Mouse (Mus musculus): ENCODE measurements around the gene Dcx. TPM values are rescaled to one million over a fixed set of nuclear protein-coding genes. Genes with fewer than 3 reads are reported as not detected.

Gene Dcx
- polyA plus RNA-seq (2011; ENCODE audit: insufficient read length, low read depth, missing spikeins), result 0.12 TPM in 1 of 2 replicates, not detected in the other

DNA sequence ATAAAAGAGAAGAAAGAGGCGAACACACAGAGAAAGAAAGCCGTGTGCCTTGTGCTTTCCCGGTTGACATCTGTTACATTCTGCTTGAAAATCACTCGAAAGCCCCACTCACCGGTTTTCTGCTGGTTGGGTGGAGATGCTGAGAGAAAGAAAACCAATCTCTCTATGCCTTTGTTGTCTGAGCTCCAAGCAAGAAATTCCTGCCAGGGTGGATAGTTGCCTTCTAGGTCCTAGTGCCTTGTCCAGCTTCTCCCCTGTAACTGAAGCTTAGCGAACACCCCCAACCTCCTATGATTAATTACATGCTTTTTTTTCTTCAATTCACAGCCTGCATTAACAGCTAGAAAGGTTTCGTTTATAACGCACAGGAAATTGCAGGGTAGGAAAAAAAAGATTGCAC lies at the start of gene Dcx:
Gene Dcx (minus strand): TSS at position 354 of the 400 bp plus-strand sequence.
- no peak within 1 kb of the TSS for H3K4me3 ChIP-seq (ENCODE audit: insufficient read depth, low read length)
- no peak for TF ChIP-seq POLR2A (IDR thresholded peaks at IDR 0.05; ENCODE audit: low read depth, low read length)
- no peak for TF ChIP-seq CTCF (IDR thresholded peaks at IDR 0.05; ENCODE audit: borderline replicate concordance, insufficient read depth, low read length)
- H3K27ac ChIP-seq (ENCODE audit: insufficient read depth, low read length), result no peak within 1 kb of the TSS
- H3K4me1 ChIP-seq (ENCODE audit: control insufficient read depth, insufficient read depth, low read length), result no peaks in the 10 kb centered on the region

DNA sequence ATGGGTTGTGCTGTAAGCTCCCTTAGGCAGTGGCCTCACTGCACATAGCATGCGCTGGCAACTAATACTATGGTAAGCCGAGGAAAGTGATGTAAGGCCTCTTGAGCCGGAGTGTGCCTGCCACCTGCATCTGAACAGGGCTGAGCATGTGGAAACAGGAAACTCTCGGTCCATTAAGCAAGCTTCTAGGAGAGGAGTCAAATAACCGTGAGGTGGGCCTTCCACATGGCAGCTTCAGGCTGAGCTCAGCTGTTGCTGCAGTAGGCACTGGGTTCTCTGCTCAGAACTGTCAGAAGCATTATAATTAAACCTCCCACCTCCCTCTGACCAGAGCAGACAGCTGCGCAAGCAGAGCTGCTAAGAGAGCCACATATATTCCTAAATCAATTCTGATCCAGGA lies 33.1 kb upstream of the Dcx start:
- H3K4me1 ChIP-seq (ENCODE audit: control insufficient read depth, insufficient read depth, low read length), result no peaks in the 10 kb centered on the region

DNA sequence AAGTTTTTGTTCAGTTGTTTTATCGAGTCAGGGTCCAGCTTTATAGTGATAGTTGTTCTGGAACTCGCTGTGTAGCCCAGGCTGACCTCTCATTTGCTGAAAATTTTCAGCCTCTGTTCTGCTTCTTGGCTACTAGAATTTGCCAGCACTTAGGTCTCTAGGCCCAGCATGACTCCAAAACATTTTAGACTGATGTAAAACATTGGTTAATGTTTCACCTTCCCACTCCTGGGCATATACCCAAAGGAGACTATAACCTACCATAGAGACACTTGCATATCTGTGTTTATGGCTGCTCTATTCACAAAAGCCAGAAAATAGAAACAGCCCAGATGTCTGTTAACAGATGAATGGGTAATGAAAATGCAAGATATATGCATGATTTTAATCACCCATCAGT lies 560 bp upstream of the Dcx start:
- H3K4me1 ChIP-seq (ENCODE audit: control insufficient read depth, insufficient read depth, low read length), result no peaks in the 10 kb centered on the region
- TF ChIP-seq CTCF (IDR thresholded peaks at IDR 0.05; ENCODE audit: borderline replicate concordance, insufficient read depth, low read length) (no peak), POLR2A (IDR thresholded peaks at IDR 0.05; ENCODE audit: low read depth, low read length) (no peak)
- H3K4me3 ChIP-seq (ENCODE audit: insufficient read depth, low read length), result no peak overlapping the region
- H3K27ac ChIP-seq (ENCODE audit: insufficient read depth, low read length), result no peak overlapping the region

More for the DNA sequence above, 33.1 kb upstream of the Dcx start:
- H3K4me3 ChIP-seq (ENCODE audit: insufficient read depth, low read length), result no peak overlapping the region
- TF ChIP-seq CTCF (IDR thresholded peaks at IDR 0.05; ENCODE audit: borderline replicate concordance, insufficient read depth, low read length), result no peak
- no peak for TF ChIP-seq POLR2A (IDR thresholded peaks at IDR 0.05; ENCODE audit: low read depth, low read length)
- H3K27ac ChIP-seq (ENCODE audit: insufficient read depth, low read length), result no peak overlapping the region

DNA sequence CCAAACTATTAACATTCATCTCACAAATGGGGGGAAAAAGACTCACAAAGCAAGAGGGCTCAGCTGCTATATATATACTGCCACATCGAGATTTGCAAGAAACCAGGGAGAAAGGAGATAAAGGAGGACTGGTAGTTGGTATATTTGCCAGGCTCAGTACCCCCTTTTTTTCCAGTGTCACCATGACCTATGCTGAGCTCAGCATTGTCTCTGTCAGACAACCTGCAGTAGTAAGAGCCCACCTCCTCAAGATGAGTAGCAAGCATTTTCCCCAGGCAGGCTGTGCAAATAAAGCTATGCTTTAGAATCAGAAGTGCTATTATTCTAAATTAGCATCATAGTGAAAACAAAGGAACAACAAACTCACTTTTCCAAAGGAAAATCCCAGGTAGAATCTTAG lies 581 bp downstream of the Dcx start:
- TF ChIP-seq POLR2A (IDR thresholded peaks at IDR 0.05; ENCODE audit: low read depth, low read length) (no peak), CTCF (IDR thresholded peaks at IDR 0.05; ENCODE audit: borderline replicate concordance, insufficient read depth, low read length) (no peak)
- Histone ChIP-seq H3K27ac (ENCODE audit: insufficient read depth, low read length) (no peak overlapping the region), H3K4me1 (ENCODE audit: control insufficient read depth, insufficient read depth, low read length) (no peaks in the 10 kb centered on the region), H3K4me3 (ENCODE audit: insufficient read depth, low read length) (no peak overlapping the region)

DNA sequence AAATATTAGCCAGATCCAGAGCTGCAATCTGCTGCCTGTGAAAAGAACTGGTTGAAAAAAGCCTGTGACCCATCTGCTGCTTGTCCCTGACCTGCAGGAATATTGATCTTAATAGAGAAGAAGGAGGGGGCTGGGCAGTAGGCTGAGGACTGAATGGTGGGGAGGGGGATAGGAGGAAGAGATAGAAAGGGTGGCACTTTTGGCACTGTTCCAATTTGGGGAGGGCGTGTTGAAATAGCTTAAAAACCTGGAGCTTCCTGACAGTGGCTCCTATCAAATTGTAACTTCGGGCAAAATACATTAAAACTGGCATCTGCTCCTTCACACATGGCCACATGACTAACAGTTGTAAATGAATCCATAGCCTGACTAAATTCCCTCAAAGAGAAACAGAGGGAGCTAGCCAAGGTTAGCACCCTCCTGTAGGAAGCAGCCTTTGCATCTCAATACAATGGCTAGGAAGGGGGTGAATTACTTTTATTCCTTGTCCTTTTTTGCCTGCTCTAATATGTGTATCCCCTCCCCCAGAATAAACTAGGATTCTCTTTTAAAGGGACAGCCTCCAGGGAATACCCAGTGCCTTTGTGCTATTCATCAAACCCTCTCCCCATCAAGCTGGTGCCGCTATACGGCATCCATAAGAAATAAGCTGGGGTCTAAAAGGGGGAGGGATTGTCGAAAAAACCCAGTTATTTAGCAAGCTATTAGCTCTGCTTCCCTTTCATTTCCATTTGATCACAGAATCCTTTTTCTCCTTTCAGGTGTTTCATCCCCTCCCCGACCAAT lies 1.5 kb downstream of the Dcx start:
- TF ChIP-seq CTCF (IDR thresholded peaks at IDR 0.05; ENCODE audit: borderline replicate concordance, insufficient read depth, low read length) (no peak), POLR2A (IDR thresholded peaks at IDR 0.05; ENCODE audit: low read depth, low read length) (no peak)
- Histone ChIP-seq H3K27ac (ENCODE audit: insufficient read depth, low read length) (no peak overlapping the region), H3K4me1 (ENCODE audit: control insufficient read depth, insufficient read depth, low read length) (no peaks in the 10 kb centered on the region), H3K4me3 (ENCODE audit: insufficient read depth, low read length) (no peak overlapping the region)

DNA sequence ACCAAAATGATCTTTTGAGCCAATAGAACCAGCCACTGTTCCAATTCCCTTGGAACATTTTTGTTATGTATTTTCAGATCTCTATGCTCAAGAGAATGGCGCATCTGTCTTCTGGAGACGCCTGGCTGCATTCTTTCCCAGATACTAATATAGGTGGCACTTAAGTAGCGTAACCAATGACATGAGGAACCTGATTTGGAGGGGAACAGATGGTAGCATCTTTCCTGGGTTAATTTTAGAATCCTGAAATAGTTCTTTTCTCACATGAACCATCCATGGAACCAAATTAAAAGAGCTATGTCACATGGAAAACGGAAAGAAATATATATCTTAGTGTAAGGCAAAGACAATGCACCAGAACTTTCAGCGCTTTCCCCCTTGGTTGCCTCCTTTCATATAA lies 11.0 kb downstream of the Dcx start:
- TF ChIP-seq POLR2A (IDR thresholded peaks at IDR 0.05; ENCODE audit: low read depth, low read length) (no peak), CTCF (IDR thresholded peaks at IDR 0.05; ENCODE audit: borderline replicate concordance, insufficient read depth, low read length) (no peak)
- Histone ChIP-seq H3K4me1 (ENCODE audit: control insufficient read depth, insufficient read depth, low read length) (no peaks in the 10 kb centered on the region), H3K27ac (ENCODE audit: insufficient read depth, low read length) (no peak overlapping the region), H3K4me3 (ENCODE audit: insufficient read depth, low read length) (no peak overlapping the region)

DNA sequence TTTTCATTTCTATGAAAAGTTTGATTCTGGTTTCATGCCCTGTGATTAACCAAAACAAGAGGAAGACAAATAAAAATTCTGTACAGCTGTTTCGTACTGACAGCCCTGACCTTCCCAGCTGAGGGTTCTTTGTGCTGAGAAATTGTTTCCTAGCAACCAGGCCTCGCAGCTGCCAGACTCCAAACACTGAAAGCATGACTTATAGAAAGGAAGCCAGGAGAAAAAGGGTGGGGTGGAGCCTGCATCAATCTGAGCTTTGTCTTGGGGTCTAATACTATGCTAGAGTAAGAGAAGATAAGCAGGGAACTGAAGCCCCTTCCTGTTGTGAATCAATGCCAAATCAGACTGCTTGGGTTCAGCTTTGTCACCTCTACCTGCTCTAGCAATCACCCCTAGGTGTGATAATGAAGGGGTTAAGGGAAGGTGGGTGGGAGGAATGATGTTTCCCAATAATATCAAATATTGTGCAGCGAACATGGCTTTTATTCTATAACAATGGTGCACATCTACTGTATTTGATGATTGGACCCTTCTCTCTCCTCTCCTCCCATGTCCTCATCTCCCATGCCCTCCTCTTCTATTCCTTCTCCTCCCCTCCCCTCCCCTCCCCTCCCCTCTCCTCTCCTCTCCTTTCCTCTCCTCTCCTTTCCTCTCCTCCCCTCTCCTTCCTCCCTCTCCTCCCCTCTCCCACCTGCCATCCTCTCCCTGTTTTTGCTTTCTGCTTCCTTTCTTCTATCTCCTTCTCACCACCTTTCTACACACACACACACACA lies 26.2 kb downstream of the Dcx start:
- TF ChIP-seq CTCF (IDR thresholded peaks at IDR 0.05; ENCODE audit: borderline replicate concordance, insufficient read depth, low read length) (no peak), POLR2A (IDR thresholded peaks at IDR 0.05; ENCODE audit: low read depth, low read length) (no peak)
- H3K4me3 ChIP-seq (ENCODE audit: insufficient read depth, low read length), result no peak overlapping the region
- no peak overlapping the region for H3K27ac ChIP-seq (ENCODE audit: insufficient read depth, low read length)

DNA sequence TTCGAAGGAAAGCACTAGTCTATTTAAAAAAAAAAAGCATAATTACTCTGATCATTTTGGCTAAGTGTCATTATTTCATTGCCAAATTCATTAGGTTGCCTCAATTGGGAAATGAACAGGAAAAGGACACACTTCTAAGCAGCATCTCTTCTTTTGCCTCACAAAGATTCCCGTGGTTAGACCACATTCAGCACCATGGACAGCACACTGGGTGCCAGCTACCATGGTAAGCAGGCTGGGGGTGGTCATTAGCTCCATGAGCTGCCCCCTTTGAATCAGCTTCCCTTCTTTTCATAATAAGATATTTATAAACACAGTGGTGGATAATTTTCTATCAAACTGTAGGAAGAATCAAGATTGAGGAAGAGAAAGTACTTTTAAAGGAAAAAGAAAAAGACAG lies 28.4 kb downstream of the Dcx start:
- no peaks in the 10 kb centered on the region for H3K4me1 ChIP-seq (ENCODE audit: control insufficient read depth, insufficient read depth, low read length)
- no peak for TF ChIP-seq CTCF (IDR thresholded peaks at IDR 0.05; ENCODE audit: borderline replicate concordance, insufficient read depth, low read length)
- no peak for TF ChIP-seq POLR2A (IDR thresholded peaks at IDR 0.05; ENCODE audit: low read depth, low read length)
- no peak overlapping the region for H3K27ac ChIP-seq (ENCODE audit: insufficient read depth, low read length)
- no peak overlapping the region for H3K4me3 ChIP-seq (ENCODE audit: insufficient read depth, low read length)

More for the DNA sequence above, 26.2 kb downstream of the Dcx start:
- H3K4me1 ChIP-seq (ENCODE audit: control insufficient read depth, insufficient read depth, low read length), result no peaks in the 10 kb centered on the region

DNA sequence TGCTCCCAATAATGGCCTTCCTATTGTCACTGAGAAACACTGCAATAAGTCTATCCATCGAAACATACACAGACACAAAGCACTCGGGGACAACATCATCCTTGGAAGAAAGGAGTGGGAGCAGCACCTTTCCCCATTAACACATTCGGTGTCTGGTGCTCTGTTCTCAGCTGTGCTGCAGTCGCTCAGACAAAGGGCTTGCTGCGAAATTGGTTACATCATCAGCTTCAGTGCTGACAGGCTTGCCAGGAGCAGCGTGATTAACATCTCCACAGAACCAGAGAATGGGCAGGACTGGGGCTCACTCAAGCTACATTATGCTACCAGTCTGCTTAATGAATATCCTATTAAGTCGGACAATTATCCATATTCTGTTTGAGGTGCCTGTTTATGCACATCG lies 30.8 kb downstream of the Dcx start:
- no peak overlapping the region for H3K4me3 ChIP-seq (ENCODE audit: insufficient read depth, low read length)
- H3K27ac ChIP-seq (ENCODE audit: insufficient read depth, low read length), result no peak overlapping the region
- no peaks in the 10 kb centered on the region for H3K4me1 ChIP-seq (ENCODE audit: control insufficient read depth, insufficient read depth, low read length)
- TF ChIP-seq POLR2A (IDR thresholded peaks at IDR 0.05; ENCODE audit: low read depth, low read length), result no peak
- no peak for TF ChIP-seq CTCF (IDR thresholded peaks at IDR 0.05; ENCODE audit: borderline replicate concordance, insufficient read depth, low read length)
